Mouse (Mus musculus) hindbrain, embryonic 11.5 days (tissue): ENCODE results near the gene Cox16. TPM values are rescaled to one million over a fixed set of nuclear protein-coding genes. Genes with fewer than 3 reads are reported as not detected.
"Not testable (repeated sequence)": the region's sequence is repeated elsewhere in the genome, so short reads cannot be mapped to it uniquely, and the experiment has no call there.

Source experiments
- ATAC-seq: fragments of 200-750 bp; cut with Nextera tagmentation; 2 replicates; pipeline ENCODE4 v1.8.0; 2017; ENCODE audit warnings: mild to moderate bottlenecking, moderate TSS enrichment, moderate library complexity; ENCODE audit not compliant: low FRiP score
- DNase-seq: peaks from one replicate; pipeline ENCODE4 v3.0.0-alpha.2; 2015; ENCODE audit warnings: low spot score
- H3K27ac ChIP-seq: fragments of 300-500 bp; sonication (generic); 2 replicates; pipeline ENCODE4 v1.5.1; 2014; ENCODE audit warnings: mild to moderate bottlenecking, low read depth, low read length
- H3K27me3 ChIP-seq: fragments of 300-500 bp; sonication (generic); 2 replicates; pipeline ENCODE4 v1.6.1; 2014; ENCODE audit warnings: mild to moderate bottlenecking, low read length, moderate library complexity, mixed read lengths; ENCODE audit not compliant: control insufficient read depth, insufficient read depth
- H3K36me3 ChIP-seq: fragments of 300-500 bp; sonication (generic); 2 replicates; pipeline ENCODE4 v1.6.1; 2014; ENCODE audit warnings: mild to moderate bottlenecking, low read length, moderate library complexity, mixed read lengths; ENCODE audit not compliant: control insufficient read depth, insufficient read depth
- H3K4me1 ChIP-seq: fragments of 300-500 bp; sonication (generic); replicated peaks from 2 replicates; pipeline ENCODE4 v1.6.1; 2014; ENCODE audit warnings: low read length, mixed read lengths; ENCODE audit not compliant: control insufficient read depth, insufficient read depth
- H3K4me2 ChIP-seq: fragments of 300-500 bp; sonication (generic); replicated peaks from 2 replicates; pipeline ENCODE4 v1.6.1; 2014; ENCODE audit warnings: mild to moderate bottlenecking, low read depth, low read length
- H3K4me3 ChIP-seq: fragments of 300-500 bp; sonication (generic); 2 replicates; pipeline ENCODE4 v1.5.1; 2014; ENCODE audit warnings: low read depth, low read length
- H3K9ac ChIP-seq: fragments of 300-500 bp; sonication (generic); 2 replicates; pipeline ENCODE4 v1.6.1; 2014; ENCODE audit warnings: low read depth, low read length
- H3K9me3 ChIP-seq: fragments of 300-500 bp; sonication (generic); 2 replicates; pipeline ENCODE4 v1.6.1; 2016; ENCODE audit warnings: low read length; ENCODE audit not compliant: control insufficient read depth
- WGBS: fragments of 180-500 bp; shearing (Covaris S2); extraction: QIAGEN DNeasy Blood & Tissue Kit; methylation state at CpG from one replicate; pipeline ENCODE4 v1.1.7; 2014; 5-methylcytosine and 5-hydroxymethylcytosine counted together
- polyA plus RNA-seq: library from polyadenylated mRNA; unstranded; fragments of >200 nt; fragmentation: Nextera tagmentation; extraction: Ambion mirVana; gene quantifications from 2 replicates; pipeline ENCODE4 v1.2.1, GENCODE M21; 2014

Cox16 gene
- polyA plus RNA-seq, 1 experiment from 2014 or later: 136 TPM

DNA sequence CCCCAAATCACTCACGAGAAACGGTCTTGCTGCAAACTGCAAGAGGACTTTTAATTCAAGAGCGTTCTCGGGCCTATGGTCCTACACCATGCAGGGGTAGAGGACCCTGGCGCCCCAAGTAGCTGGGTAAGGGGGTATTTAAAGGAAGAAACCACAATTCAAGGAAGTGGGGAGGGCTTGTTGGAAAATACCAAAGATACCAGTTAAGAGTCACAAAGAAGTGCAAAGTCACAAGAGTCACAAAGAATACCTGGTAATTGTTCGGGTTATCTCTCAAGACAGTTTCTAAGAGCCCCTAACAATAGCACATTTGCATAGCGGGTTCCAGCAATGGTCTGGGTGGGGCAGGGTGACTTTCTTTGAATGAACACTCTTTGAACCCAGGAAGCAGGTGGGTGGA, 25.9 kb downstream of the Cox16 start:
- DNase-seq, H3K27ac ChIP-seq, H3K4me1 ChIP-seq, H3K27me3 ChIP-seq, H3K9me3 ChIP-seq, H3K4me2 ChIP-seq, H3K9ac ChIP-seq, H3K36me3 ChIP-seq, ATAC-seq, H3K4me3 ChIP-seq: not testable (repeated sequence)
- 94% methylated on average over 7 of the region's 7 CpGs for WGBS

GRCm38 (mm10) chr12:81438985-81439384, 45.9 kb downstream of the Cox16 start:
- H3K27ac ChIP-seq, ATAC-seq, H3K9me3 ChIP-seq, H3K4me3 ChIP-seq, H3K9ac ChIP-seq, H3K4me2 ChIP-seq, H3K4me1 ChIP-seq, DNase-seq, H3K36me3 ChIP-seq, H3K27me3 ChIP-seq: not testable (repeated sequence)
- 92% methylated on average over 9 of the region's 9 CpGs for WGBS

GRCm38 (mm10) chr12:81434778-81435177, 50.1 kb downstream of the Cox16 start:
- H3K27ac ChIP-seq, H3K4me2 ChIP-seq, H3K9me3 ChIP-seq, H3K27me3 ChIP-seq, H3K9ac ChIP-seq, H3K4me1 ChIP-seq, H3K4me3 ChIP-seq, ATAC-seq, DNase-seq, H3K36me3 ChIP-seq: not testable (repeated sequence)
- 95% methylated on average over 2 of the region's 2 CpGs for WGBS

DNA sequence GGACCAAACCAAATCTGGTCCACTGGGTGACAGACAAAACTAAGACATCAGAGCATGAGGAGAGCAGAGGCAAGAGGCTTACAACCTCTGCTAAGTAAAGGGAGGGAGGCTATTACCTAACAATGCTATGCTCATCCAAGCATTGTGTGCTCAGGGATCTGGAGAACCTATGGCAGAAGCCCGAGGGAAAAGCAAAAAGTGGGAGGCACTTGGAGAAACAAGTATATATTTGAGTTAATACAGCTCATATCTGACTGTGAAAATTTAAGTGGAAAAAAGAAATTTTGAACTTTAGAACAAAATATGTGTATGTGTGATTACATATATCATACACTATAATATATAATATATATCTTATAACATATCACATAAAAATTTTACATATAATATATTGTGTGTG, 63.1 kb downstream of the Cox16 start, which contains the start of gene Adam4:
Gene Adam4, minus strand, starts transcription at position 101 of the 400 bp plus-strand sequence.
- no peaks in the 10 kb centered on the region for H3K36me3 ChIP-seq
- H3K9ac ChIP-seq: no peak within 1 kb of the TSS
- no peak for ATAC-seq

DNA sequence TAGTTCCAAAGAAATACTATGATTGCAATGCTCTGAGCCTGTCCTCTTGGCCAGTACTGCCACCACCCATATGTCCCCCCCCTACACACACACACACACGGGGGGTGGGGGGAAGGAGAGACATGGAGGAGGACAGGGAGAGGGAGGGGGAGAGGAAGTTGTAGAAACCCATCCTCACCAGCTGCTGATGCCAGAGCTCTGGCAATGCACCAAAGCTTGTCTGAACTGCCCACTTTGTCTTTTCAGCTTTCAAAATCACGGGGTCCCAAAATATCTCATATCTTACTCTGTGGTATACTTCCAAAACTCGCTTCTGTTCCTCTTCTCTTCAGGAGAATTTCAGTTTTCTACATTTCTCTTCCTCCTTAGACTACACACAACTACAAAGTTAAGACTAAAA, 71.7 kb downstream of the Cox16 start:
- Histone ChIP-seq H3K27me3 (no peaks in the 10 kb centered on the region), H3K27ac (no peak overlapping the region), H3K4me3 (no peak overlapping the region), H3K4me2 (no peak overlapping the region), H3K9me3 (no peaks in the 10 kb centered on the region), H3K36me3 (no peaks in the 10 kb centered on the region), H3K4me1 (no peaks in the 10 kb centered on the region), H3K9ac (no peak overlapping the region)
- WGBS: 89% methylated on average over 3 of the region's 3 CpGs
- no peak for ATAC-seq
- DNase-seq: no peak

More for the DNA sequence above, 63.1 kb downstream of the Cox16 start, which contains the start of gene Adam4:
- 90% methylated on average over 1 of the region's 1 CpGs for WGBS
- H3K4me2 ChIP-seq: no peak within 1 kb of the TSS
- H3K4me1 ChIP-seq: no peaks in the 10 kb centered on the region
- DNase-seq: no peak
- H3K4me3 ChIP-seq: no peak within 1 kb of the TSS
- no peaks in the 10 kb centered on the region for H3K9me3 ChIP-seq
- no peak within 1 kb of the TSS for H3K27ac ChIP-seq
- H3K27me3 ChIP-seq: no peaks in the 10 kb centered on the region

DNA sequence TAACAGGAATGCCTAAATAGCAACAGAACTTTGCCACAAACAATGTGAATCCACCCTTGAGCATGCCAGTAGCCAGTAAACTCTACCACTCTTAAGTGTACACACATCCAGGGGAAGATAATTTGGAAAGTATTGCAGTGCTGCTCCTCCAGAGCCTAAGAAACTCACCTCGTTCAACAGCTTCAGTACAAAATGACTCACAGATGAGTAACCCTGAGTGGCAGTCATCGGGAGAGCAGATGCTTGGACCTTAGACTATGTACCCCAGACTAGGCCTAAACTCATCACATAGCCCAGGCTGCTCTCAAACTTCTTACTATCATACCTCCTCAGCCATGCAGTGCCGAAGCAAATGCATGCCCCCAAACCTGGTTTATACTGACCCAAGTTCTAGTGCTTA, 76.0 kb downstream of the Cox16 start:
- Histone ChIP-seq H3K4me3 (no peak overlapping the region), H3K36me3 (no peaks in the 10 kb centered on the region), H3K9me3 (no peaks in the 10 kb centered on the region), H3K4me1 (no peaks in the 10 kb centered on the region), H3K27me3 (no peaks in the 10 kb centered on the region), H3K9ac (no peak overlapping the region), H3K27ac (no peak overlapping the region), H3K4me2 (no peak overlapping the region)
- ATAC-seq: no peak
- DNase-seq: no peak
- WGBS: 88% methylated on average over 3 of the region's 3 CpGs

GRCm38 (mm10) chr12:81402187-81402586, 82.7 kb downstream of the Cox16 start:
- DNase-seq (peak; percentile 79), ATAC-seq (no peak)
- H3K9ac ChIP-seq: no peak overlapping the region
- H3K27me3 ChIP-seq: no peaks in the 10 kb centered on the region
- 19% methylated on average over 1 of the region's 1 CpGs for WGBS
- H3K4me1 ChIP-seq: no peaks in the 10 kb centered on the region
- H3K4me2 ChIP-seq: no peak overlapping the region
- H3K36me3 ChIP-seq: no peaks in the 10 kb centered on the region
- no peaks in the 10 kb centered on the region for H3K9me3 ChIP-seq
- no peak overlapping the region for H3K4me3 ChIP-seq
- no peak overlapping the region for H3K27ac ChIP-seq

DNA sequence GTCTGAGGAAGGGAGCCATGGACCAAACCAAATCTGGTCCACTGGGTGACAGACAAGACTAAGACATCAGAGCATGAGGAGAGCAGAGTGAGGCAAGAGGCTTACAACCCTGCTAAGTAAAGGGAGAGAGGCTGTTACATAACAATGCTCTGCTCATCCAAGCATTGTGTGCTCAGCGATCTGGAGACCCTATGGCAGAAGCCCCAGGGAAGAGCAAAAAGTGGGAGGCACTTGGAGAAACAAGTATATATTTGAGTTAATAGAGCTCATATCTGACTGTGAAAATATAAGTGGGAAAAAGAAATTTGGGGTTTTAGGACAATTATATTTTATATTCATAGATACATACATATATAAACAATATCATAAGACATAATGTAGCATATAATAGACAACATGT, 105.6 kb downstream of the Cox16 start, which contains the start of gene Gm4787:
Gene Gm4787, minus strand, starts transcription at position 101 of the 400 bp plus-strand sequence.
- H3K9ac ChIP-seq, H3K36me3 ChIP-seq, H3K27me3 ChIP-seq, H3K9me3 ChIP-seq, H3K4me1 ChIP-seq, H3K4me3 ChIP-seq, H3K27ac ChIP-seq, H3K4me2 ChIP-seq, ATAC-seq, DNase-seq: not testable (repeated sequence)
- WGBS: 85% methylated on average over 1 of the region's 1 CpGs

GRCm38 (mm10) chr12:81333841-81334240, 151.1 kb downstream of the Cox16 start:
- H3K36me3 ChIP-seq: no peaks in the 10 kb centered on the region
- DNase-seq: peak; percentile 4
- peak overlapping the region; percentile 97 for H3K4me2 ChIP-seq
- no peak for ATAC-seq
- H3K27me3 ChIP-seq: peaks cover 3% of the 10 kb centered on the region; the same call in 1 of the 2 replicates
- H3K4me3 ChIP-seq: no peak overlapping the region
- H3K9me3 ChIP-seq: no peaks in the 10 kb centered on the region
- H3K27ac ChIP-seq: no peak overlapping the region
- no peak overlapping the region for H3K9ac ChIP-seq
- 78% methylated on average over 5 of the region's 5 CpGs for WGBS
- H3K4me1 ChIP-seq: no peaks in the 10 kb centered on the region
